ENCODE assay signal across 12 mouse cellular contexts in genomic region chr9:57601353-57601706, GRCm38 (mm10). TPM values are rescaled to one million over a fixed set of nuclear protein-coding genes. Genes with fewer than 3 reads are reported as not detected.
DNase-seq lines count a peak whose midpoint lies in the region; ATAC-seq and TF ChIP-seq lines count a peak whose summit lies in the region.
"Had no signal": no experiment of that assay in that cellular context is flagged by ENCODE, and none has a peak within 500 bp of the region (broad histone marks: within the 10 kb centered on the region; RNA-seq: fewer than 3 reads in every experiment).

No protein-coding gene starts in this region.

- H3K36me3 ChIP-seq in midbrain, embryonic 10.5 days: no peaks in the 10 kb centered on the region
- no peaks in the 10 kb centered on the region; the same call in 1 of the 2 replicates for H3K36me3 ChIP-seq in midbrain, embryonic 15.5 days (replicated peaks)

- no peak overlapping the region for H3K9ac ChIP-seq in midbrain, embryonic 15.5 days

- TF ChIP-seq CTCF in gastrocnemius, adult 2 months (IDR thresholded peaks at IDR 0.05): no peak

- no peaks in the 10 kb centered on the region for H3K9me3 ChIP-seq in midbrain, embryonic 10.5 days (replicated peaks)
- no peaks in the 10 kb centered on the region for H3K9me3 ChIP-seq in midbrain, embryonic 15.5 days

- peak; percentile 59 for DNase-seq in gastrocnemius, adult 2 months
- DNase-seq in gastrocnemius, adult 18-20 months (ENCODE audit: low spot score): no peak
- no peak for DNase-seq in midbrain, embryonic 10.5 days (ENCODE audit: low spot score)
- DNase-seq in layer of hippocampus, adult 9-10 months (ENCODE audit: low spot score): peak; percentile 43
- DNase-seq in right cerebral cortex, postnatal 4 days: peak; percentile 62
- DNase-seq in ovary, postnatal 36 days (ENCODE audit: low spot score): no peak
- DNase-seq in adrenal gland, postnatal 4 days (ENCODE audit: low spot score in 2 of 2): no peak

- no peak overlapping the region for H3K4me3 ChIP-seq in gastrocnemius, adult 2 months
- no peak overlapping the region for H3K4me3 ChIP-seq in midbrain, embryonic 10.5 days
- H3K4me3 ChIP-seq in midbrain, embryonic 15.5 days: no peak overlapping the region
- H3K4me3 ChIP-seq: erythroblast, embryonic 14.5 days had no signal

- WGBS in midbrain, embryonic 10.5 days: 83% methylated on average over 2 of the region's 2 CpGs
- 56% methylated on average over 2 of the region's 2 CpGs for WGBS in midbrain, embryonic 15.5 days

- peak overlapping the region; percentile 48 for H3K27ac ChIP-seq in gastrocnemius, adult 2 months
- H3K27ac ChIP-seq in midbrain, embryonic 10.5 days (replicated peaks): peak overlapping the region; percentile 65
- H3K27ac ChIP-seq in midbrain, embryonic 15.5 days: no peak overlapping the region

- H3K4me2 ChIP-seq in midbrain, embryonic 15.5 days: no peak overlapping the region

- H3K27me3 ChIP-seq in midbrain, embryonic 10.5 days (ENCODE audit: low read depth, poor library complexity, severe bottlenecking): peaks cover 19% of the 10 kb centered on the region
- H3K27me3 ChIP-seq in midbrain, embryonic 15.5 days (replicated peaks): no peaks in the 10 kb centered on the region; the same call in 1 of the 2 replicates

- no peak for ATAC-seq in midbrain, embryonic 15.5 days (replicated peaks)

- intact Hi-C loops in gastrocnemius, adult 2 months (cut with DNase I): no loop called here

- peaks cover 74% of the 10 kb centered on the region for H3K4me1 ChIP-seq in midbrain, embryonic 10.5 days
- H3K4me1 ChIP-seq in midbrain, embryonic 15.5 days: peaks cover 29% of the 10 kb centered on the region

RNA-seq across cellular contexts. Expression of gene Cplx3, which starts 4.8 kb away (rescaled TPM):
- not detected for total RNA-seq in gastrocnemius, adult 2 months (2021)
- total RNA-seq in gastrocnemius, adult 18-20 months (2021): not detected
- 2.5 and 3.1 TPM in 2 replicates for polyA plus RNA-seq in midbrain, embryonic 10.5 days (2016; fragmentation: Nextera tagmentation; extraction: Ambion mirVana)
- 0.63 and 1.5 TPM in 2 replicates for polyA plus RNA-seq in midbrain, embryonic 15.5 days (2015; fragmentation: Nextera tagmentation; extraction: Ambion mirVana)
- total RNA-seq in adrenal gland, postnatal 4 days (2021): not detected
- polyA plus RNA-seq: erythroblast, embryonic 14.5 days; large intestine, adult 2 months; lung, embryonic 16.5 days; urinary bladder, adult 2 months had no signal

RNA-seq across cellular contexts. Expression of gene Ulk3, which starts 12.1 kb away (rescaled TPM):
- 1 to 10 TPM; 4.4 to 6.6 TPM for total RNA-seq in gastrocnemius, adult 2 months (2021)
- 1 to 10 TPM; 3.3 to 3.8 TPM for total RNA-seq in gastrocnemius, adult 18-20 months (2021)
- polyA plus RNA-seq in midbrain, embryonic 10.5 days (2016; fragmentation: Nextera tagmentation; extraction: Ambion mirVana): 14.5 and 18.8 TPM in 2 replicates
- polyA plus RNA-seq in midbrain, embryonic 15.5 days (2015; fragmentation: Nextera tagmentation; extraction: Ambion mirVana): 35.4 and 39.0 TPM in 2 replicates
- total RNA-seq in adrenal gland, postnatal 4 days (2021): 10 to 100 TPM; 23.4 to 29.2 TPM

RNA-seq across cellular contexts. Expression of gene Lman1l, which starts 19.2 kb away (rescaled TPM):
- total RNA-seq in gastrocnemius, adult 2 months (2021): not detected
- not detected for total RNA-seq in gastrocnemius, adult 18-20 months (2021)
- polyA plus RNA-seq in midbrain, embryonic 10.5 days (2016; fragmentation: Nextera tagmentation; extraction: Ambion mirVana): 0.10 TPM in 1 of 2 replicates, not detected in the other
- polyA plus RNA-seq in midbrain, embryonic 15.5 days (2015; fragmentation: Nextera tagmentation; extraction: Ambion mirVana): not detected in 2 replicates
- total RNA-seq in adrenal gland, postnatal 4 days (2021): not detected
- polyA plus RNA-seq: erythroblast, embryonic 14.5 days; lung, embryonic 16.5 days had no signal

RNA-seq across cellular contexts. Expression of gene Scamp2, which starts 40.6 kb away (rescaled TPM):
- total RNA-seq in gastrocnemius, adult 2 months (2021): 10 to 100 TPM; 39.6 to 46.4 TPM
- total RNA-seq in gastrocnemius, adult 18-20 months (2021): 10 to 100 TPM; 41.8 to 43.1 TPM
- polyA plus RNA-seq in midbrain, embryonic 10.5 days (2016; fragmentation: Nextera tagmentation; extraction: Ambion mirVana): 52.4 and 58.9 TPM in 2 replicates
- polyA plus RNA-seq in midbrain, embryonic 15.5 days (2015; fragmentation: Nextera tagmentation; extraction: Ambion mirVana): 49.6 and 50.6 TPM in 2 replicates
- 10 to 100 TPM; 63.4 to 72.2 TPM for total RNA-seq in adrenal gland, postnatal 4 days (2021)

RNA-seq across cellular contexts. Expression of gene Mpi, which starts 48.8 kb away (rescaled TPM):
- total RNA-seq in gastrocnemius, adult 2 months (2021): 10 to 100 TPM; 67.6 to 97.7 TPM
- total RNA-seq in gastrocnemius, adult 18-20 months (2021): 10 to 100 TPM; 75.0 to 76.2 TPM
- polyA plus RNA-seq in midbrain, embryonic 10.5 days (2016; fragmentation: Nextera tagmentation; extraction: Ambion mirVana): 64.7 and 74.4 TPM in 2 replicates
- polyA plus RNA-seq in midbrain, embryonic 15.5 days (2015; fragmentation: Nextera tagmentation; extraction: Ambion mirVana): 81.2 and 82.9 TPM in 2 replicates
- total RNA-seq in adrenal gland, postnatal 4 days (2021): 10 to 100 TPM; 50.7 to 55.7 TPM

Comparison
In these comparisons a context has a peak if more than half of its experiments do, and no peak if none do; other contexts are left out.
1. DNase-seq: peak in gastrocnemius, adult 2 months (single experiment), layer of hippocampus, adult 9-10 months (single experiment) and right cerebral cortex, postnatal 4 days (single experiment); none in gastrocnemius, adult 18-20 months (single experiment), midbrain, embryonic 10.5 days (single experiment), ovary, postnatal 36 days (single experiment) and adrenal gland, postnatal 4 days (0 of 2).